Mouse (Mus musculus): Measurements from ENCODE around the gene Hes6.

Gene Hes6

GRCm38 (mm10) chr1:91441855-91442254 is 28.0 kb upstream of the Hes6 start:
- no peak for DNase-seq (ENCODE audit: low spot score)

GRCm38 (mm10) chr1:91439776-91440175 is 25.9 kb upstream of the Hes6 start:
- DNase-seq (ENCODE audit: low spot score): no peak

- no peak for DNase-seq (ENCODE audit: low spot score)
Observed at GRCm38 (mm10) chr1:91437573-91437972, 23.7 kb upstream of the Hes6 start.

GRCm38 (mm10) chr1:91437083-91437400 is 23.2 kb upstream of the Hes6 start:
- no peak for DNase-seq (ENCODE audit: low spot score)

- DNase-seq (ENCODE audit: low spot score): peak; percentile 60
Observed at GRCm38 (mm10) chr1:91436380-91437082, 22.7 kb upstream of the Hes6 start.

GRCm38 (mm10) chr1:91435606-91436130 is 21.8 kb upstream of the Hes6 start:
- DNase-seq (ENCODE audit: low spot score): no peak

GRCm38 (mm10) chr1:91434905-91435304 is 21.1 kb upstream of the Hes6 start:
- no peak for DNase-seq (ENCODE audit: low spot score)

GRCm38 (mm10) chr1:91430761-91431160 is 16.9 kb upstream of the Hes6 start:
- no peak for DNase-seq (ENCODE audit: low spot score)

- no peak for DNase-seq (ENCODE audit: low spot score)
Observed at GRCm38 (mm10) chr1:91429212-91429611, 15.4 kb upstream of the Hes6 start.

- peak; percentile 82 for DNase-seq (ENCODE audit: low spot score)
Observed at GRCm38 (mm10) chr1:91428614-91429013, 14.8 kb upstream of the Hes6 start.

- no peak for DNase-seq (ENCODE audit: low spot score)
Observed at GRCm38 (mm10) chr1:91426397-91426796, 12.6 kb upstream of the Hes6 start.

GRCm38 (mm10) chr1:91420601-91421065 is 6.8 kb upstream of the Hes6 start:
- DNase-seq (ENCODE audit: low spot score): no peak

- DNase-seq (ENCODE audit: low spot score): peak; percentile 25
Observed at GRCm38 (mm10) chr1:91419862-91420600, 6.2 kb upstream of the Hes6 start.

GRCm38 (mm10) chr1:91417991-91418390 is 4.2 kb upstream of the Hes6 start:
- no peak for DNase-seq (ENCODE audit: low spot score)

GRCm38 (mm10) chr1:91415311-91415710 is 1.5 kb upstream of the Hes6 start:
- DNase-seq (ENCODE audit: low spot score): no peak

GRCm38 (mm10) chr1:91414903-91415302 is 1.1 kb upstream of the Hes6 start:
- DNase-seq (ENCODE audit: low spot score): peak; percentile 28

GRCm38 (mm10) chr1:91413536-91413897 is 321 bp downstream of the Hes6 start:
- no peak for DNase-seq (ENCODE audit: low spot score)

- DNase-seq (ENCODE audit: low spot score): peak; percentile 98
Observed at GRCm38 (mm10) chr1:91413030-91413506, 770 bp downstream of the Hes6 start.

- no peak for DNase-seq (ENCODE audit: low spot score)
Observed at GRCm38 (mm10) chr1:91412286-91413029, 1.4 kb downstream of the Hes6 start.

GRCm38 (mm10) chr1:91411631-91412285 is 2.1 kb downstream of the Hes6 start:
- no peak for DNase-seq (ENCODE audit: low spot score)

GRCm38 (mm10) chr1:91407819-91408218 is 6.0 kb downstream of the Hes6 start:
- no peak for DNase-seq (ENCODE audit: low spot score)
